Mouse (Mus musculus): Measurements from ENCODE around the gene Sfmbt2. TPM values are rescaled to one million over a fixed set of nuclear protein-coding genes. Genes with fewer than 3 reads are reported as not detected.

Sfmbt2 gene
- polyA plus RNA-seq, 1 experiment from 2014 or later: 1.9 TPM

DNA sequence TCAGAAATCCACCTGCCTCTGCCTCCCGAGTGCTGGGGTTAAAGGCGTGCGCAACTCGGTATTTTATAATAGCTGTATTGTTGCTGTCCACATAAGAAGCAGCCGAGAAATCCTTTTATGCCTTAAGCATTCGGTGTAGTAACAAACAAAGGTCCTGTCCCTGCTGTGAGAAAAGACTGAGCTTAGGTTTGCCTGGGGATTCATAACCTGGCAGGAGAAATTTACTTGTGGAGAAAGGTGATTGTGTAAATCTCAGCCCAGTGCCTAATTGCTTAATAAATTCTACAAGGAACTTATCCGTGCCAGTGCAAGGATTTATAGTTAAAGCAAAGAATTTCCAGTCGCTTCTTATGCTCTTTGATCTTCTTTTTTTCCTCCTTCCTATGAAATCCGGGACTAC, 71.5 kb downstream of the Sfmbt2 start:
- H3K9me3 ChIP-seq (ENCODE audit: low read depth, low read length): no peaks in the 10 kb centered on the region
- H3K27me3 ChIP-seq (ENCODE audit: insufficient read depth, low read length): no peaks in the 10 kb centered on the region
- H3K4me3 ChIP-seq (ENCODE audit: low read depth, low read length): no peak overlapping the region
- H3K27ac ChIP-seq (ENCODE audit: low read depth): no peak overlapping the region
- ATAC-seq (ENCODE audit: insufficient read depth) (no peak), DNase-seq (no peak)
- TF ChIP-seq CTCF (IDR thresholded peaks at IDR 0.05; ENCODE audit: low read depth): no peak
- 0 out of 2 replicates have a peak, but pooled peaks cover 5% of the 10 kb centered on the region for H3K4me1 ChIP-seq (ENCODE audit: insufficient read depth)
- H3K36me3 ChIP-seq (ENCODE audit: insufficient read depth): no peaks in the 10 kb centered on the region
- no peak overlapping the region for H3K4me2 ChIP-seq
- 79% methylated on average over 9 of the region's 9 CpGs for WGBS
- H3K9ac ChIP-seq: no peak overlapping the region

DNA sequence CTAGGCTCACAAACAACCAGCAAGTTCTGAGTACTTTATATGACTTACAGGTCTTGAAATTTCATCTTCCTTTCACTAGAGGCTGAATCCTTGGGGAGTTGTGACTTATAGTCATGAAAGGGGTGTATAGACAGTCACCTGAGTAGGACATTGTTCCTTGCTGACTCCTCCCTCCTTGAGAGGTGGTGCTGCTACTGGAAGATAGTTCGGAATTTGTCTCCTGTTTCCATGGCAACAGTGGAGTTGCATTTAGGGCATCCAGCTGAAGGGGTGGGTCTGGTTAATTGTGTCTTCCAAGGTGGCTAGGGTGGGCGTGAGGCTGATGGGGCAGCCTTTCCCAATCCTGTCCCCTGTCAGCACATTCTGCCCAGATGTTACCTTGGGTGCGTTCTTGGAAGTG, 83.3 kb downstream of the Sfmbt2 start:
- Histone ChIP-seq H3K4me2 (no peak overlapping the region), H3K27me3 (ENCODE audit: insufficient read depth, low read length) (no peaks in the 10 kb centered on the region), H3K27ac (ENCODE audit: low read depth) (no peak overlapping the region), H3K4me1 (ENCODE audit: insufficient read depth) (no peaks in the 10 kb centered on the region), H3K9ac (no peak overlapping the region), H3K4me3 (ENCODE audit: low read depth, low read length) (no peak overlapping the region), H3K36me3 (ENCODE audit: insufficient read depth) (no peaks in the 10 kb centered on the region), H3K9me3 (ENCODE audit: low read depth, low read length) (no peaks in the 10 kb centered on the region)
- DNase-seq: no peak
- WGBS: 60% methylated on average over 3 of the region's 3 CpGs
- ATAC-seq (ENCODE audit: insufficient read depth): no peak
- no peak for TF ChIP-seq CTCF (IDR thresholded peaks at IDR 0.05; ENCODE audit: low read depth)

GRCm38 (mm10) chr2:10458309-10458708, 88.0 kb downstream of the Sfmbt2 start:
- Histone ChIP-seq H3K27ac (ENCODE audit: low read depth) (no peak overlapping the region), H3K9me3 (ENCODE audit: low read depth, low read length) (no peaks in the 10 kb centered on the region), H3K27me3 (ENCODE audit: insufficient read depth, low read length) (no peaks in the 10 kb centered on the region), H3K9ac (no peak overlapping the region), H3K4me3 (ENCODE audit: low read depth, low read length) (no peak overlapping the region), H3K4me1 (ENCODE audit: insufficient read depth) (no peaks in the 10 kb centered on the region), H3K4me2 (no peak overlapping the region), H3K36me3 (ENCODE audit: insufficient read depth) (no peaks in the 10 kb centered on the region)
- ATAC-seq (ENCODE audit: insufficient read depth): no peak
- DNase-seq: no peak
- 86% methylated on average over 12 of the region's 12 CpGs for WGBS
- TF ChIP-seq CTCF (IDR thresholded peaks at IDR 0.05; ENCODE audit: low read depth): no peak

DNA sequence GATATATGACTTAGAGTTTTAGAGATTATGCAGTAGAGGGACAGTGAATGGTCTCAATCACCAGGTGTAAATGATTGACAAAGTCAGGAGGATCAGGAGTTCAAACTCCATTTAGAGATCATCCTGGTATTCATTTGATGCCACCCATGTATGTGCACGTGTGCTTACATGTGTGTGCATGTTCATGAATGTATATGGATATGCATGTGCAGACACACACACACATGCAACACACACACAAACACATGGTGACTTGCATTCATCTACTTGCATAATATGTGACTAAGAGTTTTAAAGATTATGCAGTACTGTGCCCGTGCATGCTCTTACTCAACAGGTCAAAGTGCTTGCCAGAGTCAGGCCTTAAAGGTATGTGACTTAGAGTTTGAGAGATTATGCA, 146.2 kb downstream of the Sfmbt2 start:
- H3K4me3 ChIP-seq (ENCODE audit: low read depth, low read length): no peak overlapping the region
- no peaks in the 10 kb centered on the region for H3K9me3 ChIP-seq (ENCODE audit: low read depth, low read length)
- TF ChIP-seq CTCF (IDR thresholded peaks at IDR 0.05; ENCODE audit: low read depth): no peak
- WGBS: 84% methylated on average over 2 of the region's 2 CpGs
- H3K27me3 ChIP-seq (ENCODE audit: insufficient read depth, low read length): no peaks in the 10 kb centered on the region
- DNase-seq (no peak), ATAC-seq (ENCODE audit: insufficient read depth) (no peak)
- H3K9ac ChIP-seq: no peak overlapping the region
- H3K27ac ChIP-seq (ENCODE audit: low read depth): no peak overlapping the region
- H3K36me3 ChIP-seq (ENCODE audit: insufficient read depth): no peaks in the 10 kb centered on the region
- no peaks in the 10 kb centered on the region for H3K4me1 ChIP-seq (ENCODE audit: insufficient read depth)
- no peak overlapping the region for H3K4me2 ChIP-seq

DNA sequence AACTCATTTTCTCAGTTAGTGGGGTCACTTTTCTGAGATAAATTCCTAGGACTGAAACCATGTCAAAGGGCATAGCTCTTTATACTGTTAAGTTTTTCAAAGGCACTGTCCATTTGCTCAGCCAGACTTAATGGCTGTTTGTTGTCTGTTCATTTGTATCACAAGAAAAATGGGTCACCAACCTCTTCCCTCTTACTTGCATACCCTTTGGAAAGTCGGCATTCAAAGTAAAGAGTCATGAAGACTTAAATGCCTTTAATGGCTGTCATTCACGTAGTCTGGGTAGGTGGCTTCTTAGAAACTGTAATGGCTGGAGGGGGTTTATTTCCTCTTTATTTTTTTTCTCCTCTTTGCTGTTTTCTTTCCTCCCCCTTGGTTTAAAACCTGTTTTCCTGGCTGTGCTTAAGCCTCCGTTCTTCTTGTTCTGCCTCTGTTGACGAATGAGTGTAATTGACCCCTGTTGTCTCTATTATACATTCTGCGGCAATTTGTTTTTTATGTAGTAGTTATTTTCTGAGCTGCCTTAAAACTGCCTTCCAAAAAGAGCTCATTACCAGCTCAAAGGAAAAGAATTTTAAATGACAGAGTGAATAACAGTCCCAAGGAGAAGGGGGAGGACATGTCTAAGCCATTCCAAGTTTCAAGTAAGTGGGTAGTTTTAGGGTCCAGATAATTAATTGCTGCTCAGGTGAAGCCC, 151.6 kb downstream of the Sfmbt2 start:
- DNase-seq (no peak), ATAC-seq (ENCODE audit: insufficient read depth) (no peak)
- Histone ChIP-seq H3K27me3 (ENCODE audit: insufficient read depth, low read length) (no peaks in the 10 kb centered on the region), H3K27ac (ENCODE audit: low read depth) (no peak overlapping the region), H3K4me2 (no peak overlapping the region), H3K36me3 (ENCODE audit: insufficient read depth) (no peaks in the 10 kb centered on the region), H3K9ac (no peak overlapping the region), H3K4me1 (ENCODE audit: insufficient read depth) (no peaks in the 10 kb centered on the region), H3K4me3 (ENCODE audit: low read depth, low read length) (no peak overlapping the region), H3K9me3 (ENCODE audit: low read depth, low read length) (no peaks in the 10 kb centered on the region)
- 63% methylated on average over 5 of the region's 5 CpGs for WGBS
- no peak for TF ChIP-seq CTCF (IDR thresholded peaks at IDR 0.05; ENCODE audit: low read depth)

- no peak for TF ChIP-seq CTCF (IDR thresholded peaks at IDR 0.05; ENCODE audit: low read depth)
- Histone ChIP-seq H3K4me1 (ENCODE audit: insufficient read depth) (no peaks in the 10 kb centered on the region), H3K27me3 (ENCODE audit: insufficient read depth, low read length) (no peaks in the 10 kb centered on the region), H3K9me3 (ENCODE audit: low read depth, low read length) (no peaks in the 10 kb centered on the region), H3K9ac (no peak overlapping the region), H3K36me3 (ENCODE audit: insufficient read depth) (no peaks in the 10 kb centered on the region), H3K4me2 (no peak overlapping the region), H3K27ac (ENCODE audit: low read depth) (no peak overlapping the region), H3K4me3 (ENCODE audit: low read depth, low read length) (no peak overlapping the region)
- ATAC-seq (ENCODE audit: insufficient read depth) (no peak), DNase-seq (no peak)
- 92% methylated on average over 7 of the region's 7 CpGs for WGBS
Measured at GRCm38 (mm10) chr2:10525622-10526021, 155.3 kb downstream of the Sfmbt2 start.

DNA sequence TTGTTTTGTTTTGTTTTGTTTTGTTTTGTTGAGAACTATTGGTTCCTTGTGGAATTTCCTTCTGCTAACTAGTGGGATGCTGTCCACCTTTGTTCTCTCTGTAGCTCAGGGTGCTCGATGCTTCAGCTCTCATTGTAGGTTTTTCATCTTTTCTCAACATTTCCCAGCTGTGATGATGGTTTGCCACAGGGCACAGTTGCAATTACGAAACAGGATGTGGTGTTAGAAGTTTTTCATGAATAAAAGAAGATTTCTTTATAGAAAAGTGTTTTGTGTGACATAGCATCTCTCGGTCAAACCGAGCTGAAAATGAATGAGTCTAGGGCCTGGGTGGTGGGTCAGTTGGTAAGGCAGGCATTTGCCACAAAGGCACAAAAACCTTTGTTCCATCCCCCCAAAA, 171.5 kb downstream of the Sfmbt2 start:
- Histone ChIP-seq H3K27ac (ENCODE audit: low read depth) (no peak overlapping the region), H3K9me3 (ENCODE audit: low read depth, low read length) (no peaks in the 10 kb centered on the region), H3K4me3 (ENCODE audit: low read depth, low read length) (no peak overlapping the region), H3K4me2 (no peak overlapping the region), H3K27me3 (ENCODE audit: insufficient read depth, low read length) (no peaks in the 10 kb centered on the region), H3K9ac (no peak overlapping the region), H3K4me1 (ENCODE audit: insufficient read depth) (no peaks in the 10 kb centered on the region), H3K36me3 (ENCODE audit: insufficient read depth) (no peaks in the 10 kb centered on the region)
- DNase-seq (no peak), ATAC-seq (ENCODE audit: insufficient read depth) (no peak)
- TF ChIP-seq CTCF (IDR thresholded peaks at IDR 0.05; ENCODE audit: low read depth): no peak
- 72% methylated on average over 4 of the region's 4 CpGs for WGBS
